Mouse (Mus musculus): Measurements from ENCODE around the gene Erich3. TPM values are rescaled to one million over a fixed set of nuclear protein-coding genes. Genes with fewer than 3 reads are reported as not detected.

The Erich3 gene
- polyA plus RNA-seq, 1 experiment, result not detected

DNA sequence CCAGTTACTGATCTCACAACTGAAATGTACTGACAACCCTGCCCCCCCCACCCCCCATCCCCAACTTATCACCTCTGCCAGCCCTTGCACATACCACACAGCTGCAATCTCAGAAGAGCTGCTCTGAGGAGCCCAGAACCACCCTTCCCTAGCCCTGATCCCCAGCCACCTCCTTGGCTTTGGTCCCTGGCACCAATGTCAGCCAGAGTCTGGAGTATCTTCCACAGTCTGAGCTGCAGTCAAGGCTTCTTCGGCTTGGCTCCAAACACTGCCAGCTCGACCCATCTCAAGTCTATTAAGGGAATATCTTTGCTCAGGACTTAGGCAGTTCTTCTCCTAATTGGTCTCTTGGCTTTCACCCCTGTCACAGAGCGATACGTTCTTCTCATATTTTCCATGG lies 129.9 kb downstream of the Erich3 start:
- WGBS, result 81% methylated on average over 4 of the region's 4 CpGs
- no peaks in the 10 kb centered on the region for H3K27me3 ChIP-seq (ENCODE audit: control insufficient read depth, insufficient read depth, low read length)
- no peak overlapping the region for H3K27ac ChIP-seq (ENCODE audit: insufficient read depth, low read depth, low read length)
- H3K4me1 ChIP-seq (ENCODE audit: control insufficient read depth, insufficient read depth, insufficient read length, low read length), result no peaks in the 10 kb centered on the region
- H3K4me3 ChIP-seq (ENCODE audit: low read depth, low read length), result no peak overlapping the region
- TF ChIP-seq POLR2A (IDR thresholded peaks at IDR 0.05; ENCODE audit: low read depth, low read length), result no peak
- H3K36me3 ChIP-seq (ENCODE audit: control insufficient read depth, insufficient read depth, low read length), result no peaks in the 10 kb centered on the region

DNA sequence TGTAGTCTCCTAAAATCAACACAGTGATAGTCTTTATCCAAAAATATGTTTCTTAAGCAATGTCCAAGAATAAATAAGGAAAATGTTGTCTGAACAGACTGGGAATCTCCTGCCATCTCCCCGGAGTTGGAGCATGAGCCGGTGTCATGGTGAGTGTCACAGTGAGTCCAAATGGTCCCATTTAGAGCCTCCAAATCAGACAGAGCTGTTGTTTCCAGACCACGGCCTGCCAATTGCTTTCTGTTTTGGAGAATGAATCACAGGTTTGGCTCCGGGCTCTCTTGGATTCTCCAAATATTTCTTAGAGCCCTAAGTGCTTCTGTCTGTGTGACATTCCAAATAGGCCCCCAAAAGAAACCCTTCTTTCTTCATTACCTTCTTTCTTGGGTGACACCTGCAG lies 135.1 kb downstream of the Erich3 start:
- Histone ChIP-seq H3K36me3 (ENCODE audit: control insufficient read depth, insufficient read depth, low read length) (no peaks in the 10 kb centered on the region), H3K4me3 (ENCODE audit: low read depth, low read length) (no peak overlapping the region), H3K4me1 (ENCODE audit: control insufficient read depth, insufficient read depth, insufficient read length, low read length) (no peaks in the 10 kb centered on the region), H3K27ac (ENCODE audit: insufficient read depth, low read depth, low read length) (no peak overlapping the region), H3K27me3 (ENCODE audit: control insufficient read depth, insufficient read depth, low read length) (no peaks in the 10 kb centered on the region)
- 76% methylated on average over 4 of the region's 4 CpGs for WGBS
- TF ChIP-seq CTCF (IDR thresholded peaks at IDR 0.05; ENCODE audit: extremely low read depth, insufficient read length, insufficient replicate concordance, low read depth, low read length), result no peak
- no peak for TF ChIP-seq POLR2A (IDR thresholded peaks at IDR 0.05; ENCODE audit: low read depth, low read length)

DNA sequence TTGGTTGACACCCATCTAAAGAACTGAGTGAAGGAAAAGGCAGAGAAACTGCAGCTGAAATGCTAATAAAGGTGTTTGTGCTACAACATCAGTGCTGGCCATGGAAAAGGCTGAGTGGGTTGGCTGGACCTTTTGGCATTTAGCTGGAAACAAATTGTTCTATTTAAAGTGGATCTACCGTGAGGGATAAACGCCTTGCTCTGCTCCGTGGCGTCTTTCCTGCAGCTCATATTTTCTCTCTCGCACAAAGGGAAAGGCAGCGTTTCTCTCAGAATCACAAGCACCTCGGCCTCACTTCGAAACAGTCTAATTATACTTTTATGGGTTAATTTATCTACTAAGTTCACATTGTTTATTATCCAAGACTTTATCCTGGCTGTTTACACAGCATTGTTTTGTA lies 136.8 kb downstream of the Erich3 start:
- H3K27me3 ChIP-seq (ENCODE audit: control insufficient read depth, insufficient read depth, low read length), result no peaks in the 10 kb centered on the region
- no peak for TF ChIP-seq CTCF (IDR thresholded peaks at IDR 0.05; ENCODE audit: extremely low read depth, insufficient read length, insufficient replicate concordance, low read depth, low read length)
- TF ChIP-seq POLR2A (IDR thresholded peaks at IDR 0.05; ENCODE audit: low read depth, low read length), result no peak
- H3K36me3 ChIP-seq (ENCODE audit: control insufficient read depth, insufficient read depth, low read length), result no peaks in the 10 kb centered on the region
- H3K4me1 ChIP-seq (ENCODE audit: control insufficient read depth, insufficient read depth, insufficient read length, low read length), result no peaks in the 10 kb centered on the region
- 73% methylated on average over 8 of the region's 8 CpGs for WGBS
- no peak overlapping the region for H3K27ac ChIP-seq (ENCODE audit: insufficient read depth, low read depth, low read length)
- H3K4me3 ChIP-seq (ENCODE audit: low read depth, low read length), result no peak overlapping the region

DNA sequence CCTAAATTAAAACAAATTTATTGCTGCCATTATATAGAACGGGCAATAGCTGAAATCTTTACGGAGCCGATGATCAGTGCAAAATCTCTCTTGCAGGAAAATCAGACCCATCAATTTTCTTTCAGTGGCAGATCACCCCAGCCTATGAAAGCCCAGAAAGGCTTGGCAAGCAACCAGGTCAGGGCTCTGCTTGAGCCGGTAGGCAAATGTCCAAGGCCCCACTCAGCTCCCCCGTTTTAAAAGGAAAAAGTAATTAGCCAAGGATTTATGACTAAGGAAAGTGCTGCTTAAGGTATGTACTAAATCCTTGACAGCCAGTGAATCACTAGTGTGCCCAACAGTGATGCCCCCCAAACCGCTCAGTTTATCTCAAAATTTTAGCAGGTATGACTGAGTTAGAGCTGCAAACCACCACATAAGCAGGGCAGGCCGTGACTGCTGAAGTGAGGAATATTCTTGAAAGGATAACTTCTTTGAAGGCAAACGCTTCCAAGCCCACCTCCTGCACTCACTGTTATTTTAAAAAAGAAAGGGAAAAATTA lies 137.3 kb downstream of the Erich3 start:
- WGBS, result 69% methylated on average over 8 of the region's 8 CpGs
- no peak for TF ChIP-seq CTCF (IDR thresholded peaks at IDR 0.05; ENCODE audit: extremely low read depth, insufficient read length, insufficient replicate concordance, low read depth, low read length)
- TF ChIP-seq POLR2A (IDR thresholded peaks at IDR 0.05; ENCODE audit: low read depth, low read length), result no peak

DNA sequence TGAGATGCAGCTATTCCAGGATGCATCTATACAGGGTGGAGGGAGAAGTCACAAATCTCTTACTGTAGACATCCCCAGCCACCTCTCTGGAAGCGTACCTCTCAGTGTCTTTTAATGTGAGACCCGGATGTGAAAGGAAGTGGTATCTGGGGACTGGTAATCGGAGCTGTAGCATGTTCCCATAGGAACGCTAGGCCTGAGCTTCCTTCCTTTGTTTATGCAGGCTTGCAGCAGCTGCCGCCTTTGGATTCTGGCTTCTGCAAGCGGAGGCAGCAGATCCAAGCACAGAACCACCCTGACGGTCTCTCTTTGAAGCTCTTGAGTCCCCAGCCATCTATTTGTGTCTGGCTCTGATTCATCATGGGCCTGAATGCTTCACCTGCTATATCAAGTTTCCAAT lies 143.0 kb downstream of the Erich3 start:
- TF ChIP-seq CTCF (IDR thresholded peaks at IDR 0.05; ENCODE audit: extremely low read depth, insufficient read length, insufficient replicate concordance, low read depth, low read length) (no peak), POLR2A (IDR thresholded peaks at IDR 0.05; ENCODE audit: low read depth, low read length) (no peak)
- WGBS, result 60% methylated on average over 7 of the region's 7 CpGs
- H3K4me1 ChIP-seq (ENCODE audit: control insufficient read depth, insufficient read depth, insufficient read length, low read length), result no peaks in the 10 kb centered on the region
- H3K27me3 ChIP-seq (ENCODE audit: control insufficient read depth, insufficient read depth, low read length), result no peaks in the 10 kb centered on the region
- H3K27ac ChIP-seq (ENCODE audit: insufficient read depth, low read depth, low read length), result no peak overlapping the region
- H3K4me3 ChIP-seq (ENCODE audit: low read depth, low read length), result no peak overlapping the region
- H3K36me3 ChIP-seq (ENCODE audit: control insufficient read depth, insufficient read depth, low read length), result no peaks in the 10 kb centered on the region

More for the DNA sequence above, 137.3 kb downstream of the Erich3 start:
- Histone ChIP-seq H3K36me3 (ENCODE audit: control insufficient read depth, insufficient read depth, low read length) (no peaks in the 10 kb centered on the region), H3K4me3 (ENCODE audit: low read depth, low read length) (no peak overlapping the region), H3K4me1 (ENCODE audit: control insufficient read depth, insufficient read depth, insufficient read length, low read length) (no peaks in the 10 kb centered on the region), H3K27me3 (ENCODE audit: control insufficient read depth, insufficient read depth, low read length) (no peaks in the 10 kb centered on the region), H3K27ac (ENCODE audit: insufficient read depth, low read depth, low read length) (no peak overlapping the region)

DNA sequence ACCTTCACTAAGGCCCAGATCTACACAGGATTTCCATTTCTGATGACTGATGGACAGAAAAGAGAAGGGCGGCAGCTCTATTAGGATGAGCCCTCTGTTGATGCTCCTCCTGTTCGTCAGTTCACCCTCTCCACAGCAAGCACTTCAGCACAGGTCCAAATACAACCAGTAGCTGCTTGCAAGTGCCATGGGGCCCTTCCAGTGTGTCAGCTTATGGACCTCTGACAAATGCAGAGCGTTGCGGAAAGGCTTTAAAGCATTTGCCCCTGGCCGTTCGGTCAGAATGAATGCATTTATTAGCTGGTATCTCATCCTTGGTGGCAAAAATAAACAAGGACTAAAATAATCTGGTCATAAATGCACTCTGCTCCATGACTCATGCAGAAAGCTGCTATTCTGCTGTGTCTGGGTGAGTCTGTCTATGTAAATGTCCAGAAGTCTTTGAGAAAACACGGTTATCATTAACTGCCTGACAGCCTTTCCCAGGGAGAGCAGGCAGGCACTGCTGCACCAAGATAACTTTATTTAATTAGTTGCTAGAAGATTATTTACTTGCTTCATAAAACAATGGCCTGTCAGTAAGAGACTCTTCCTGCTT lies 146.7 kb downstream of the Erich3 start:
- Histone ChIP-seq H3K4me1 (ENCODE audit: control insufficient read depth, insufficient read depth, insufficient read length, low read length) (no peaks in the 10 kb centered on the region), H3K27me3 (ENCODE audit: control insufficient read depth, insufficient read depth, low read length) (no peaks in the 10 kb centered on the region), H3K27ac (ENCODE audit: insufficient read depth, low read depth, low read length) (no peak overlapping the region), H3K4me3 (ENCODE audit: low read depth, low read length) (no peak overlapping the region), H3K36me3 (ENCODE audit: control insufficient read depth, insufficient read depth, low read length) (no peaks in the 10 kb centered on the region)
- no peak for TF ChIP-seq POLR2A (IDR thresholded peaks at IDR 0.05; ENCODE audit: low read depth, low read length)
- no peak for TF ChIP-seq CTCF (IDR thresholded peaks at IDR 0.05; ENCODE audit: extremely low read depth, insufficient read length, insufficient replicate concordance, low read depth, low read length)
- WGBS, result 16% methylated on average over 7 of the region's 7 CpGs

DNA sequence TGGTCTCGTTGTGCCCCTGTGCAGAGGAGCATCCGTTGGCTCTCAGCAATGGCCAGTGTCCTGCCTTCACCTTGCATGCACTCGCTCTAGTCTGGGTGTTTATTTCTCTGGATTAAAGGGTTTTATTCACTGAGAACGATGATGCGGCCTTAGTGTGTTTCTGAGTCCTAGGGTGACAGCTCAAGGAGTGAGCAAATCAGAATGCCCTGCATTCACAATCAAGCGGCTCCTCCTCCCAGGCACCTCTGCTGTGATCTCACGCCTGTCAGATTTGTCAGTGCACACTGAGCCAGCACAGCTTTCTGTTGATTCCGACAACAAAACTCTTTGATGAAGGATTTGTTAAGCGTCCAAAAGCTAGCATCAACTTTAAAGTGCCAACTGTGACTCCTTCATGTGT lies 147.6 kb downstream of the Erich3 start:
- WGBS, result 26% methylated on average over 9 of the region's 9 CpGs
- H3K36me3 ChIP-seq (ENCODE audit: control insufficient read depth, insufficient read depth, low read length), result no peaks in the 10 kb centered on the region

More for the DNA sequence above, 147.6 kb downstream of the Erich3 start:
- TF ChIP-seq CTCF (IDR thresholded peaks at IDR 0.05; ENCODE audit: extremely low read depth, insufficient read length, insufficient replicate concordance, low read depth, low read length) (no peak), POLR2A (IDR thresholded peaks at IDR 0.05; ENCODE audit: low read depth, low read length) (no peak)
- H3K4me3 ChIP-seq (ENCODE audit: low read depth, low read length), result no peak overlapping the region
- no peaks in the 10 kb centered on the region for H3K27me3 ChIP-seq (ENCODE audit: control insufficient read depth, insufficient read depth, low read length)
- no peaks in the 10 kb centered on the region for H3K4me1 ChIP-seq (ENCODE audit: control insufficient read depth, insufficient read depth, insufficient read length, low read length)
- no peak overlapping the region for H3K27ac ChIP-seq (ENCODE audit: insufficient read depth, low read depth, low read length)
